Mouse (Mus musculus): ENCODE data around the gene Nrxn3.

DNA sequence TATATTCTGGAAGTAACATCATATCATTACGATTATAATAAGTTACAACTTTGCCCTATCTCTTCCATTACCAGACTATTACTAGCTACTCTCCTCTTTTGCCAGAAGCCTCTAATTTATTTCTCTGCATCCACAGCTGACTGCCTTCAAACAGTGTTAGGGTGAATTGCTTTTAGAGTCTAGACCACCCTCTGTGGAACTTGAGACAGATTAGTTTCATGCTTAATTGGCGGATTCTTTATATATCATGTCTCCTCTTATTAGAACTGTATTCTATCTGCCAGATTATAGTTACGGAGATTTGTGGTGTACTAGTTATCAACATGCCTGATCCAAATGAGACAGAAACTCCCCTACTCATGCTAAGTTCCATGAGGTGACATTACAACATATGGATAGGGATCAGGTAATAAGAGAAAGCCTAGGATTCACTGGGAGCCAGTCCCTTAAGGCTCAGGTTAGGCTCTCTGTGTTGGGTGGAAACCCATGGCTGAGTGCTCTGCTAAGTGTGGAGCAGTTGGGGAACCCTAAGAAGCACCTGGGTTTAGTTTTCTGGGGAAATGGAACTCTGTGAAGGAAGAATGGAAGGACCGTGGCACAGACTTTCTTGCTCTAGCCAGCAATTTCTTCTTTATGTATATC lies 1435.6 kb downstream of the Nrxn3 start:
- TF ChIP-seq CTCF (IDR thresholded peaks at IDR 0.05; ENCODE audit: low read depth, low read length) (no peak), POLR2A (IDR thresholded peaks at IDR 0.05; ENCODE audit: borderline replicate concordance, low read depth, low read length) (no peak)
